In the genomic region with DNA sequence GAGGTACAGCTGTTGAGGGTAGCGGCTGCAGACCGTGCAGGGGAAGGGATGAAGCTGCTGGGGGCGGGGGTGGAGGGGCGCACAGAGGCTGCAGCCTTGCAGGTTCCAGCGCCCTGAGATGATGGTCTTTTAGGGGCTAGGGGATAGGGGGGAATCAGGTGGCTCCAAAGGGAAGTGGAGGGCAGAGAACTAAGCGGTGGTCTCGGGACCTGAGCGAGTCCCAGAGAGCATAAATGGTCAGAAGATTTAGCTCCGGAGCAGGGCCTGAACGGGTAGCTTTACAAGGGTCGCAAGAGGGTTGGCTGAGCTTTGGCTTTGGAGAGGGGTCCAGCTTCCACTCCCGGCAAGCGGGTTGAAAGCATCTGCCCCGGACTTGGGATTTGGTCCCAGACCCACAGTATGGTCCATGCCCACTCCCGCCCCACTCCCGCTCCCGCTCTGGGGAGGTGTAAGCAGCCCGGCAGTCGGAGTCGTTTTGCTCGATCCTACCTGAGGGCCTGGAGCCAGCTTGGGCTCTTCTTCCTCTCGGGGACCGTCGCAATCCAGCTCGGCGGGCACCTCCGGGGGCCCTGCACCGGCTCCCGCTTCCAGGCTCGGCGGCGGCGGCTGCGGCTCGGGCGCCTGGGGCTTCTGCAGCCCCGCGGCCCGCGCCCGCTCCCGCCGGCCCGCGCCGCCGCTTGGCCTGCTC, we compare ENCODE assay signal across 8 mouse cellular contexts. TPM values are rescaled to one million over a fixed set of nuclear protein-coding genes. Genes with fewer than 3 reads are reported as not detected.
DNase-seq lines count a peak whose midpoint lies in the region; ATAC-seq and TF ChIP-seq lines count a peak whose summit lies in the region.

No protein-coding gene starts in this region.

- under 1% methylated on average over 47 of the region's 47 CpGs for WGBS in intestine, embryonic 15.5 days
- WGBS in liver, embryonic 13.5 days (ENCODE audit: insufficient replicate concordance) = under 1% methylated on average over 43 of the region's 47 CpGs
- under 1% methylated on average over 47 of the region's 47 CpGs for WGBS in neural tube, embryonic 12.5 days

- no peak for TF ChIP-seq POLR2A in ES-Bruce4 (IDR thresholded peaks at IDR 0.05; ENCODE audit: insufficient read depth, low read length)

- no peaks in the 10 kb centered on the region for H3K27me3 ChIP-seq in ES-Bruce4 (ENCODE audit: control insufficient read depth, insufficient read depth, low read length, poor library complexity, severe bottlenecking)
- no peaks in the 10 kb centered on the region for H3K27me3 ChIP-seq in intestine, embryonic 15.5 days (replicated peaks)
- no peaks in the 10 kb centered on the region for H3K27me3 ChIP-seq in liver, embryonic 13.5 days
- H3K27me3 ChIP-seq in neural tube, embryonic 12.5 days (replicated peaks) = no peaks in the 10 kb centered on the region

- H3K4me1 ChIP-seq in ES-Bruce4 (ENCODE audit: control insufficient read depth, insufficient read depth, low read length) = no peaks in the 10 kb centered on the region
- peaks cover 15% of the 10 kb centered on the region for H3K4me1 ChIP-seq in intestine, embryonic 15.5 days (replicated peaks)
- peaks cover 33% of the 10 kb centered on the region for H3K4me1 ChIP-seq in liver, embryonic 13.5 days (replicated peaks)
- peaks cover 23% of the 10 kb centered on the region for H3K4me1 ChIP-seq in neural tube, embryonic 12.5 days

- DNase-seq in 3T3-L1 (ENCODE audit: low read depth, low spot score) = peak; percentile 28
- DNase-seq in cerebellum, postnatal 14 days = peak; percentile 73 to 77
- DNase-seq in gastrocnemius, postnatal 25 days = peak; percentile 36
- no peak for DNase-seq in liver, embryonic 13.5 days

- ATAC-seq in intestine, embryonic 15.5 days = peak; percentile 83
- ATAC-seq in liver, embryonic 13.5 days (ENCODE audit: low read depth) = peak; percentile 73
- peak; percentile 81 for ATAC-seq in neural tube, embryonic 12.5 days (ENCODE audit: low FRiP score, low read depth)
- ATAC-seq in megakaryocyte progenitor cell, adult 5-6 weeks (replicated peaks; ENCODE audit: poor library complexity) = no peak; the same call in 1 of the 2 replicates

- peaks cover 7% of the 10 kb centered on the region; the same call in 1 of the 2 replicates for H3K9me3 ChIP-seq in ES-Bruce4 (replicated peaks; ENCODE audit: control insufficient read depth, insufficient read depth, low read length, poor library complexity, severe bottlenecking)
- H3K9me3 ChIP-seq in intestine, embryonic 15.5 days = no peaks in the 10 kb centered on the region
- H3K9me3 ChIP-seq in liver, embryonic 13.5 days (replicated peaks) = no peaks in the 10 kb centered on the region
- H3K9me3 ChIP-seq in neural tube, embryonic 12.5 days = no peaks in the 10 kb centered on the region

- H3K9ac ChIP-seq in ES-Bruce4 (ENCODE audit: low read depth, poor library complexity, severe bottlenecking) = peak overlapping the region; percentile 100
- peak overlapping the region; percentile 93 for H3K9ac ChIP-seq in intestine, embryonic 15.5 days
- H3K9ac ChIP-seq in liver, embryonic 13.5 days = peak overlapping the region; percentile 99
- H3K9ac ChIP-seq in neural tube, embryonic 12.5 days = peak overlapping the region; percentile 98

- peaks cover 6% of the 10 kb centered on the region; the same call in 1 of the 2 replicates for H3K36me3 ChIP-seq in ES-Bruce4 (ENCODE audit: control insufficient read depth, insufficient read depth, low read length, poor library complexity, severe bottlenecking)
- H3K36me3 ChIP-seq in intestine, embryonic 15.5 days = no peaks in the 10 kb centered on the region
- peaks cover 7% of the 10 kb centered on the region for H3K36me3 ChIP-seq in liver, embryonic 13.5 days
- peaks cover 17% of the 10 kb centered on the region for H3K36me3 ChIP-seq in neural tube, embryonic 12.5 days

- no peak for TF ChIP-seq CTCF in ES-Bruce4 (IDR thresholded peaks at IDR 0.05; ENCODE audit: low read depth, low read length)

- peak overlapping the region; percentile 100 for H3K4me3 ChIP-seq in ES-Bruce4 (ENCODE audit: low read depth, low read length)
- peak overlapping the region; percentile 98 for H3K4me3 ChIP-seq in intestine, embryonic 15.5 days (replicated peaks)
- H3K4me3 ChIP-seq in liver, embryonic 13.5 days (replicated peaks) = peak overlapping the region; percentile 98
- peak overlapping the region; percentile 92 for H3K4me3 ChIP-seq in neural tube, embryonic 12.5 days

- H3K4me2 ChIP-seq in intestine, embryonic 15.5 days (replicated peaks) = peak overlapping the region; percentile 93
- peak overlapping the region; percentile 97 for H3K4me2 ChIP-seq in liver, embryonic 13.5 days
- peak overlapping the region; percentile 94 for H3K4me2 ChIP-seq in neural tube, embryonic 12.5 days (replicated peaks)

- peak overlapping the region; percentile 86 for H3K27ac ChIP-seq in ES-Bruce4 (ENCODE audit: insufficient read depth, low read length)
- peak overlapping the region; percentile 89 for H3K27ac ChIP-seq in intestine, embryonic 15.5 days
- peak overlapping the region; percentile 92 for H3K27ac ChIP-seq in liver, embryonic 13.5 days
- peak overlapping the region; percentile 70 for H3K27ac ChIP-seq in neural tube, embryonic 12.5 days

- no peak for TF ChIP-seq EP300 in ES-Bruce4 (IDR thresholded peaks at IDR 0.05; ENCODE audit: insufficient read depth, low read depth, low read length)

RNA-seq across cellular contexts. Expression of gene Fam193b, which starts 0.5 kb away (rescaled TPM):
- 41.8 and 47.7 TPM in 2 replicates for polyA plus RNA-seq in ES-Bruce4 (2011; ENCODE audit: insufficient read depth, insufficient read length, low read depth, missing spikeins)
- total RNA-seq in gastrocnemius, postnatal 25 days (2021) = 10 to 100 TPM; 11.4 to 11.7 TPM
- 22.9 and 23.5 TPM in 2 replicates for polyA plus RNA-seq in intestine, embryonic 15.5 days (2015; fragmentation: Nextera tagmentation; extraction: Ambion mirVana)
- 7.9 and 8.8 TPM in 2 replicates for polyA plus RNA-seq in liver, embryonic 13.5 days (2015; fragmentation: Nextera tagmentation; extraction: Ambion mirVana)
- polyA plus RNA-seq in neural tube, embryonic 12.5 days (2016; fragmentation: Nextera tagmentation; extraction: Ambion mirVana) = 66.9 and 70.7 TPM in 2 replicates
- 24.9 and 29.1 TPM in 2 replicates for total RNA-seq in megakaryocyte progenitor cell, adult 5-6 weeks (2015)
- 21.8 and 25.1 TPM in 2 replicates for total RNA-seq in megakaryocyte progenitor cell, adult 5-6 weeks (2017)

RNA-seq across cellular contexts. Expression of gene Tmed9, which starts 3.1 kb away (rescaled TPM):
- 94.2 and 95.2 TPM in 2 replicates for polyA plus RNA-seq in ES-Bruce4 (2011; ENCODE audit: insufficient read depth, insufficient read length, low read depth, missing spikeins)
- 10 to 100 TPM; 70.8 to 73.1 TPM for total RNA-seq in gastrocnemius, postnatal 25 days (2021)
- polyA plus RNA-seq in intestine, embryonic 15.5 days (2015; fragmentation: Nextera tagmentation; extraction: Ambion mirVana) = 110 and 122 TPM in 2 replicates
- 65.0 and 72.6 TPM in 2 replicates for polyA plus RNA-seq in liver, embryonic 13.5 days (2015; fragmentation: Nextera tagmentation; extraction: Ambion mirVana)
- 109 and 111 TPM in 2 replicates for polyA plus RNA-seq in neural tube, embryonic 12.5 days (2016; fragmentation: Nextera tagmentation; extraction: Ambion mirVana)
- 92.3 and 117 TPM in 2 replicates for total RNA-seq in megakaryocyte progenitor cell, adult 5-6 weeks (2015)
- 194 and 211 TPM in 2 replicates for total RNA-seq in megakaryocyte progenitor cell, adult 5-6 weeks (2017)

RNA-seq across cellular contexts. Expression of gene B4galt7, which starts 29.3 kb away (rescaled TPM):
- polyA plus RNA-seq in ES-Bruce4 (2011; ENCODE audit: insufficient read depth, insufficient read length, low read depth, missing spikeins) = 10.3 and 10.5 TPM in 2 replicates
- total RNA-seq in gastrocnemius, postnatal 25 days (2021) = 1 to 10 TPM; 4.5 to 6.9 TPM
- 21.7 and 23.2 TPM in 2 replicates for polyA plus RNA-seq in intestine, embryonic 15.5 days (2015; fragmentation: Nextera tagmentation; extraction: Ambion mirVana)
- 7.0 and 7.8 TPM in 2 replicates for polyA plus RNA-seq in liver, embryonic 13.5 days (2015; fragmentation: Nextera tagmentation; extraction: Ambion mirVana)
- 42.4 and 44.3 TPM in 2 replicates for polyA plus RNA-seq in neural tube, embryonic 12.5 days (2016; fragmentation: Nextera tagmentation; extraction: Ambion mirVana)
- 10.6 and 13.0 TPM in 2 replicates for total RNA-seq in megakaryocyte progenitor cell, adult 5-6 weeks (2015)
- 12.8 and 16.7 TPM in 2 replicates for total RNA-seq in megakaryocyte progenitor cell, adult 5-6 weeks (2017)

RNA-seq across cellular contexts. Expression of gene Ddx41, which starts 34.0 kb away (rescaled TPM):
- 55.2 and 63.9 TPM in 2 replicates for polyA plus RNA-seq in ES-Bruce4 (2011; ENCODE audit: insufficient read depth, insufficient read length, low read depth, missing spikeins)
- total RNA-seq in gastrocnemius, postnatal 25 days (2021) = 1 to 10 TPM; 8.1 to 9.0 TPM
- polyA plus RNA-seq in intestine, embryonic 15.5 days (2015; fragmentation: Nextera tagmentation; extraction: Ambion mirVana) = 50.9 and 51.0 TPM in 2 replicates
- polyA plus RNA-seq in liver, embryonic 13.5 days (2015; fragmentation: Nextera tagmentation; extraction: Ambion mirVana) = 31.7 and 32.8 TPM in 2 replicates
- polyA plus RNA-seq in neural tube, embryonic 12.5 days (2016; fragmentation: Nextera tagmentation; extraction: Ambion mirVana) = 64.1 and 64.4 TPM in 2 replicates
- total RNA-seq in megakaryocyte progenitor cell, adult 5-6 weeks (2015) = 28.0 and 29.1 TPM in 2 replicates
- total RNA-seq in megakaryocyte progenitor cell, adult 5-6 weeks (2017) = 66.9 and 78.0 TPM in 2 replicates

RNA-seq across cellular contexts. Expression of gene Dok3, which starts 41.3 kb away (rescaled TPM):
- 0.39 and 1.0 TPM in 2 replicates for polyA plus RNA-seq in ES-Bruce4 (2011; ENCODE audit: insufficient read depth, insufficient read length, low read depth, missing spikeins)
- total RNA-seq in gastrocnemius, postnatal 25 days (2021) = 1 to 10 TPM in 1 of 2 experiments, under 1 TPM in 1; 1.00 to 1.0 TPM
- polyA plus RNA-seq in intestine, embryonic 15.5 days (2015; fragmentation: Nextera tagmentation; extraction: Ambion mirVana) = 3.1 and 3.6 TPM in 2 replicates
- 3.4 and 3.8 TPM in 2 replicates for polyA plus RNA-seq in liver, embryonic 13.5 days (2015; fragmentation: Nextera tagmentation; extraction: Ambion mirVana)
- 3.7 and 4.3 TPM in 2 replicates for polyA plus RNA-seq in neural tube, embryonic 12.5 days (2016; fragmentation: Nextera tagmentation; extraction: Ambion mirVana)
- 18.1 and 34.6 TPM in 2 replicates for total RNA-seq in megakaryocyte progenitor cell, adult 5-6 weeks (2015)
- 22.9 and 31.2 TPM in 2 replicates for total RNA-seq in megakaryocyte progenitor cell, adult 5-6 weeks (2017)
